Mouse (Mus musculus) splenic B cell, adult 2 months (primary cell): ENCODE results near the gene Rpl24.
"Not testable (repeated sequence)": the region's sequence is repeated elsewhere in the genome, so short reads cannot be mapped to it uniquely, and the experiment has no call there.

ENCODE experiments used
- DNase-seq: peaks from one replicate; pipeline ENCODE4 v3.0.0-alpha.2; 2011; ENCODE audit warnings: low read depth, low spot score
- H3K27me3 ChIP-seq: 2 replicates; pipeline ENCODE4 v1.6.1; 2012; ENCODE audit warnings: mild to moderate bottlenecking, low read length, moderate library complexity, mixed read lengths; ENCODE audit not compliant: control insufficient read depth, poor library complexity, insufficient read depth, severe bottlenecking
- H3K36me3 ChIP-seq: 2 replicates; pipeline ENCODE4 v1.6.1; 2012; ENCODE audit warnings: mild to moderate bottlenecking, low read length, moderate library complexity, mixed read lengths; ENCODE audit not compliant: control insufficient read depth, poor library complexity, insufficient read depth, severe bottlenecking

Gene Rpl24

GRCm38 (mm10) chr16:55966212-55966871 lies at the start of gene Rpl24:
TSS of gene Rpl24 (plus strand) at chr16:55966275.
- DNase-seq, result peak; percentile 93
- Histone ChIP-seq H3K27me3 (no peaks in the 10 kb centered on the region), H3K36me3 (peaks cover 12% of the 10 kb centered on the region)

GRCm38 (mm10) chr16:55922079-55922478 lies 44.0 kb upstream of the Rpl24 start:
- no peak for DNase-seq
- Histone ChIP-seq H3K36me3 (peaks cover 3% of the 10 kb centered on the region; the same call in 1 of the 2 replicates), H3K27me3 (no peaks in the 10 kb centered on the region)

GRCm38 (mm10) chr16:55924010-55924409 lies 42.1 kb upstream of the Rpl24 start:
- no peak for DNase-seq
- peaks cover 3% of the 10 kb centered on the region; the same call in 1 of the 2 replicates for H3K36me3 ChIP-seq
- H3K27me3 ChIP-seq, result no peaks in the 10 kb centered on the region

- DNase-seq, result peak; percentile 45
- Histone ChIP-seq H3K36me3 (no peaks in the 10 kb centered on the region), H3K27me3 (no peaks in the 10 kb centered on the region)
These were observed 32.3 kb upstream of the Rpl24 start for GRCm38 (mm10) chr16:55933681-55934343.

- Histone ChIP-seq H3K36me3 (no peaks in the 10 kb centered on the region), H3K27me3 (no peaks in the 10 kb centered on the region)
- peak; percentile 94 for DNase-seq
These were observed 31.5 kb upstream of the Rpl24 start, which contains the start of gene Cep97 for GRCm38 (mm10) chr16:55934453-55935037. TSS of gene Cep97 (minus strand) at chr16:55934855.

- Histone ChIP-seq H3K27me3 (no peaks in the 10 kb centered on the region), H3K36me3 (no peaks in the 10 kb centered on the region)
These were observed 27.3 kb upstream of the Rpl24 start for GRCm38 (mm10) chr16:55938761-55939160.

GRCm38 (mm10) chr16:55939703-55940102 lies 26.4 kb upstream of the Rpl24 start:
- Histone ChIP-seq H3K27me3 (no peaks in the 10 kb centered on the region), H3K36me3 (no peaks in the 10 kb centered on the region)
- DNase-seq, result no peak

More at GRCm38 (mm10) chr16:55938761-55939160, 27.3 kb upstream of the Rpl24 start:
- no peak for DNase-seq

- H3K36me3 ChIP-seq, result no peaks in the 10 kb centered on the region
- no peak for DNase-seq
- no peaks in the 10 kb centered on the region for H3K27me3 ChIP-seq
These were observed 25.3 kb upstream of the Rpl24 start for GRCm38 (mm10) chr16:55940781-55941180.

- Histone ChIP-seq H3K27me3 (no peaks in the 10 kb centered on the region), H3K36me3 (no peaks in the 10 kb centered on the region)
- no peak for DNase-seq
These were observed 18.8 kb upstream of the Rpl24 start for GRCm38 (mm10) chr16:55947266-55947665.

GRCm38 (mm10) chr16:55947876-55948410 lies 18.1 kb upstream of the Rpl24 start:
- H3K36me3 ChIP-seq, H3K27me3 ChIP-seq, DNase-seq: not testable (repeated sequence)

- peak; percentile 89 for DNase-seq
- no peaks in the 10 kb centered on the region for H3K36me3 ChIP-seq
- H3K27me3 ChIP-seq, result no peaks in the 10 kb centered on the region
These were observed 17.1 kb upstream of the Rpl24 start for GRCm38 (mm10) chr16:55948963-55949362.

- peak; percentile 27 for DNase-seq
- H3K36me3 ChIP-seq, result no peaks in the 10 kb centered on the region
- H3K27me3 ChIP-seq, result no peaks in the 10 kb centered on the region
These were observed 15.6 kb upstream of the Rpl24 start for GRCm38 (mm10) chr16:55950462-55950861.

GRCm38 (mm10) chr16:55950946-55951678 lies 15.0 kb upstream of the Rpl24 start:
- H3K27me3 ChIP-seq, result no peaks in the 10 kb centered on the region
- DNase-seq, result peak; percentile 93
- no peaks in the 10 kb centered on the region for H3K36me3 ChIP-seq

- H3K36me3 ChIP-seq, result no peaks in the 10 kb centered on the region
- DNase-seq, result no peak
These were observed 14.3 kb upstream of the Rpl24 start for GRCm38 (mm10) chr16:55951679-55952327.

More at GRCm38 (mm10) chr16:55951679-55952327, 14.3 kb upstream of the Rpl24 start:
- no peaks in the 10 kb centered on the region for H3K27me3 ChIP-seq
